Mouse (Mus musculus) ES-E14 (cell line): ENCODE measurements around the gene Rsad2.

Experiments used
- CHD2 ChIP-seq: IDR thresholded peaks from 2 replicates; pipeline ENCODE4 v1.6.1; 2014; ENCODE audit warnings: mild to moderate bottlenecking, low read depth, low read length, inconsistent platforms
- HCFC1 ChIP-seq: IDR thresholded peaks from 2 replicates; pipeline ENCODE4 v1.6.1; 2012; ENCODE audit warnings: low read length, inconsistent platforms, borderline replicate concordance; ENCODE audit not compliant: insufficient read depth
- MAFK ChIP-seq: IDR thresholded peaks from 2 replicates; pipeline ENCODE4 v1.6.1; 2014; ENCODE audit warnings: mild to moderate bottlenecking, low read depth, low read length, inconsistent platforms; ENCODE audit not compliant: insufficient read depth
- ZC3H11A ChIP-seq: IDR thresholded peaks from 2 replicates; pipeline ENCODE4 v1.6.1; 2012; ENCODE audit warnings: low read depth, mild to moderate bottlenecking, inconsistent platforms, low read length, borderline replicate concordance
- ZNF384 ChIP-seq: IDR thresholded peaks from 2 replicates; pipeline ENCODE4 v1.6.1; 2012; ENCODE audit warnings: low read depth, low read length, inconsistent platforms

DNA sequence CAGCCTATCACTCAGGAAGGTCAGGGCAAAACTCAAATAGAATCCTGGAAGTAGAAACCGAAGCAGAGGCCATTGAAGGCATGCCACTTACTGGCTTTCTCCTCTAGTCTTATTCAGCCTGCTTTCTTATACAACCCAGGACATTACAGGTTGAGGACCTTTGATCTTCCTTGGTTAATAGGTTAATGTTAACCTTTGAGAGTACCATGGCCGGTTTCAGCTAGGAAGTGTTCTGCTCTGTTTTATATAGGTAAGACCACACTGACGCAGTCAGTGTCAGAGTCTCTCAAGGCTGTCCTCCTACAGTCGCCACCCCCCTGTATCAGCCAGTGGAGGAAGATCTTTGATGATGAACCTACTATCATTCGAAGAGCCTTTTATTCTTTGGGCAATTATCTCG lies 17.5 kb upstream of the Rsad2 start:
- TF ChIP-seq ZNF384, result no peak
- TF ChIP-seq ZC3H11A, result no peak
- no peak for TF ChIP-seq HCFC1
- no peak for TF ChIP-seq MAFK
- no peak for TF ChIP-seq CHD2
